Mouse (Mus musculus) embryonic facial prominence, embryonic 15.5 days (tissue): ENCODE measurements around the gene Kif28. TPM values are rescaled to one million over a fixed set of nuclear protein-coding genes. Genes with fewer than 3 reads are reported as not detected.
"Not testable (repeated sequence)": the region's sequence is repeated elsewhere in the genome, so short reads cannot be mapped to it uniquely, and the experiment has no call there.

Source experiments
- ATAC-seq: fragments of 200-750 bp; cut with Nextera tagmentation; 2 replicates; pipeline ENCODE4 v1.8.0; 2017; ENCODE audit warnings: low read depth, moderate TSS enrichment; ENCODE audit not compliant: insufficient number of reproducible peaks, low FRiP score, low TSS enrichment
- H3K27ac ChIP-seq: fragments of 300-500 bp; sonication (generic); replicated peaks from 2 replicates; pipeline ENCODE4 v1.5.1; 2015; ENCODE audit warnings: mild to moderate bottlenecking, inconsistent platforms
- H3K27me3 ChIP-seq: fragments of 300-500 bp; sonication (generic); 2 replicates; pipeline ENCODE4 v1.6.1; 2015; ENCODE audit warnings: inconsistent platforms
- H3K36me3 ChIP-seq: fragments of 300-500 bp; sonication (generic); 2 replicates; pipeline ENCODE4 v1.6.1; 2015; ENCODE audit warnings: mild to moderate bottlenecking, inconsistent platforms
- H3K4me1 ChIP-seq: fragments of 300-500 bp; sonication (generic); 2 replicates; pipeline ENCODE4 v1.6.1; 2015; ENCODE audit warnings: inconsistent platforms
- H3K4me2 ChIP-seq: fragments of 300-500 bp; sonication (generic); replicated peaks from 2 replicates; pipeline ENCODE4 v1.6.1; 2015; ENCODE audit warnings: mild to moderate bottlenecking, inconsistent platforms
- H3K4me3 ChIP-seq: fragments of 300-500 bp; sonication (generic); replicated peaks from 2 replicates; pipeline ENCODE4 v1.5.1; 2015; ENCODE audit warnings: mild to moderate bottlenecking, inconsistent platforms
- H3K9ac ChIP-seq: fragments of 300-500 bp; sonication (generic); 2 replicates; pipeline ENCODE4 v1.6.1; 2015; ENCODE audit warnings: inconsistent platforms
- H3K9me3 ChIP-seq: fragments of 300-500 bp; sonication (generic); replicated peaks from 2 replicates; pipeline ENCODE4 v1.6.1; 2016; ENCODE audit warnings: inconsistent platforms
- WGBS: fragments of 180-500 bp; shearing (Covaris S2); methylation state at CpG from one replicate; pipeline ENCODE4 v1.1.7; 2015; 5-methylcytosine and 5-hydroxymethylcytosine counted together
- polyA plus RNA-seq: library from polyadenylated mRNA; unstranded; fragments of >200 nt; fragmentation: Nextera tagmentation; extraction: Ambion mirVana; gene quantifications from 2 replicates; pipeline ENCODE4 v1.2.1, GENCODE M21; 2015

Gene Kif28
- polyA plus RNA-seq, 1 experiment from 2014 or later: 0.25 TPM

DNA sequence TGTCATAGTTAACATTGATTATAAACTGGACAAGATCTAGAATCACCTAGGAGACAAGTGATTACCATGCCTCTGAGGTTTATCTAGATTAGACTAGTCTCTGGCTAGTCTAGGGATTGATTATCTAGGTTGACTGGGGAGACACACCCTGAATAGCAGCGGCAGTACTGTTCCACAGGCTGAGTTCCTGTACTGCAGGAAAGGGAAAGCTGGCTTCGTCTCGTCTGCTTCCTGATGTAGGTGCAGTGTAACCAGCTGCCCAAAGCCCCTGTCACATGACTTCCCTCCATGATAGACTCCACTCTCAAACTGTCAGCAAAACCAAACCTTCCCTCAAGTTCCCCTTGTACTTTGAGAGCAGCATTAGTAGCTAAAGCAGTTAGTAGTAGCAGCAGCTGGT, 40.9 kb downstream of the Kif28 start:
- 65% methylated on average over 3 of the region's 3 CpGs for WGBS
- no peak for ATAC-seq

DNA sequence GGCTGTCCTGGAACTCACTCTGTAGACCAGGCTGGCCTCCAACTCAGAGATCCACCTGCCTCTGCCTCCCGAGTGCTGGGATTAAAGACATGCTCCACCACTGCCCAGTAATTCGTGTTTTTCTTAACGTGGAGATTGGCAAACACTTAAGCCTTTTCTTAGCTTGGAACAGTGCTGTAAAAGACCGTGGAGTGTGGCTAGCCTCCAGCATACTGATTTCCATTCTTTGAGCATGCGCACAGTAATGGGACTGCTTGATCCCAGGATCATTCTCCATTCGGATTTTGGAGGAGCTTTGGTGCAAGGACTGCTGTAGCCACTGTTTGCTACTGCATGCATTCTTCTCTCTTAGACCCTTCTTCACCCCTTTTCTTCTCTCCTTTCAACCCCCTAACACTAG, 55.6 kb downstream of the Kif28 start:
- Histone ChIP-seq H3K4me1 (no peaks in the 10 kb centered on the region), H3K27me3 (no peaks in the 10 kb centered on the region), H3K9ac (no peak overlapping the region), H3K4me3 (no peak overlapping the region), H3K9me3 (no peaks in the 10 kb centered on the region), H3K27ac (no peak overlapping the region), H3K4me2 (no peak overlapping the region), H3K36me3 (peaks cover 35% of the 10 kb centered on the region)
- 74% methylated on average over 6 of the region's 6 CpGs for WGBS
- ATAC-seq: no peak

More for the DNA sequence above, 40.9 kb downstream of the Kif28 start:
- Histone ChIP-seq H3K27me3 (no peaks in the 10 kb centered on the region), H3K4me2 (no peak overlapping the region), H3K36me3 (no peaks in the 10 kb centered on the region), H3K4me3 (no peak overlapping the region), H3K9me3 (no peaks in the 10 kb centered on the region), H3K4me1 (no peaks in the 10 kb centered on the region), H3K27ac (no peak overlapping the region), H3K9ac (no peak overlapping the region)

DNA sequence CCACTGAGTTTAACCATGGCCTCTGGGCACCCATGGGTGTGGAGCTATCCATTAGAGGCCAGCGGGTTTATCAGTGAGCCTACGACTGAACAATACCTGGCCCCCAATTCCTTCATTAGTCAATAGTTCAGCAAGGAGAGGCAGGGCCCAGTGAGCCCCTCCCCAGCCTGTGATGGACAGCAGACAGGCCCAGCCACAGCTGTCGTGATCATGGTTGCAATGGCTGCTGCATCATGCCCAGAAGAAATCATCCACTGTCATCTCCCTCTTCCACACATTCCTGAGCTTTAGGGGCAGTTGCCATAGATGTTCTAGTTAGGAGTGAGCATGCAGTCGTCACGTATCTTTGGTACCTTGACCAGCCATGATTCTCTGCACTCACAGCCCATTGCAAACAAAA, 56.2 kb downstream of the Kif28 start:
- no peak overlapping the region for H3K4me2 ChIP-seq
- H3K9me3 ChIP-seq: no peaks in the 10 kb centered on the region
- no peak overlapping the region for H3K9ac ChIP-seq
- WGBS: 78% methylated on average over 5 of the region's 5 CpGs
- no peak for ATAC-seq
- H3K4me3 ChIP-seq: no peak overlapping the region
- H3K36me3 ChIP-seq: peaks cover 38% of the 10 kb centered on the region
- no peaks in the 10 kb centered on the region for H3K4me1 ChIP-seq
- no peak overlapping the region for H3K27ac ChIP-seq
- no peaks in the 10 kb centered on the region for H3K27me3 ChIP-seq

DNA sequence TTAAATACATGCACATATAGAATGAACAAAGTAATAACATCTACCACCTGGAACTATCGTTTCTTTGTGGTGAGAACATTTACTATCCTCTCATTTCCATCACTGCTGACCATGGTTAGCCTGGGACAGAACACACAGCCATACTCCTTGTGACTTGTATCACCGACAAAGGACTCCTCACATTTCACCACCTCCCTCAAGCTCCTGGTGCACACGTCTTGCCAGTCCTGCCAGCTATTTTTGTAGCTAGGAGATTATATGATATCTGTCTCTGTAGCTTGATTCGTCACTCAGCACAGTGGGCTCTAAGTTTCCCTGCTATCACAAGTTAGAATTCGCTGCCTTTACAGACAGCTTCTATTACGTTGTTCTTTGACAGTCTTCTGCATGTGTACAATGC, 56.7 kb downstream of the Kif28 start:
- WGBS: 81% methylated on average over 6 of the region's 6 CpGs
- peaks cover 39% of the 10 kb centered on the region for H3K36me3 ChIP-seq
- no peaks in the 10 kb centered on the region for H3K9me3 ChIP-seq
- no peak overlapping the region for H3K4me3 ChIP-seq
- no peaks in the 10 kb centered on the region for H3K4me1 ChIP-seq
- no peak overlapping the region for H3K27ac ChIP-seq
- no peak overlapping the region for H3K4me2 ChIP-seq
- H3K9ac ChIP-seq: no peak overlapping the region
- H3K27me3 ChIP-seq: no peaks in the 10 kb centered on the region
- ATAC-seq: no peak

DNA sequence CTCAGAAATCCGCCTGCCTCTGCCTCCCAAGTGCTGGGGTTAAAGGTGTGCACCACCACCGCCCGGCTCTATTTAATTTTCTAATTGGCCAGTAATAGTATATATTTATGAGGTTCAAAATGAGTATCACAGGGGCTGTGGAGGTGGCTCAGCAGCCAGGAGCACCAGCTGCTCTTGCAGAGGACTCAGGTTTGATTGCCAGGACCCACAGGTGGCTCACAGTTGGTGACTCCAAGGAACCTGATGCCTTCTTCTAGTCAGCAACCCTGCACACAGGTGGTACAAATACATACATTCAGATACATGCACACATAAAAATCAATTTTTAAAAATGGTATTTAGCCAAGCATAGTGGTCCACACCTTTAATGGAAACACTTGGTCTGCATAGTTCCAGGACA, 57.1 kb downstream of the Kif28 start:
- peaks cover 42% of the 10 kb centered on the region for H3K36me3 ChIP-seq
- no peak overlapping the region for H3K4me2 ChIP-seq
- no peak for ATAC-seq
- H3K9ac ChIP-seq: no peak overlapping the region
- no peak overlapping the region for H3K4me3 ChIP-seq
- no peaks in the 10 kb centered on the region for H3K27me3 ChIP-seq
- 91% methylated on average over 3 of the region's 3 CpGs for WGBS
- no peaks in the 10 kb centered on the region for H3K9me3 ChIP-seq
- H3K4me1 ChIP-seq: no peaks in the 10 kb centered on the region
- no peak overlapping the region for H3K27ac ChIP-seq

DNA sequence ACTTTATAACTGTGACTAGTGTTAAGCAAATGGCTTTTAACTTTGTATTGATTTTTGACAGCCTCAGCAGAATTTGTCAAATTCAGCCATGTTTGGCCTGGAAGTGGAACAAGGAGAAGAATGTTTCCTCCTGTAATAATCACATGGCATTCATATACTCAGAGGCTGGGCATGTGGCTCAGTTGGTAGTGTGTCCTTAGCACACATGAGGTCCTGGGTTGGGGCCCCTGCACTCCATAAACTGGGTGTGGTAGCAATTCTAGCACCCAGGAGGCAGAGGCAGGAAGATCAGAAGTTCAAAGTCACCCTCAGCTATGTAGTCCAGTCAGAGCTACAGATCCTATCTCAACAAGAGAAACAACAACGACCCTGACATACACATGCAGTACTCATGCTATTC, 57.8 kb downstream of the Kif28 start:
- no peaks in the 10 kb centered on the region for H3K4me1 ChIP-seq
- H3K4me3 ChIP-seq: no peak overlapping the region
- H3K27ac ChIP-seq: no peak overlapping the region
- 76% methylated on average over 1 of the region's 1 CpGs for WGBS
- peaks cover 46% of the 10 kb centered on the region for H3K36me3 ChIP-seq
- ATAC-seq: no peak
- no peaks in the 10 kb centered on the region for H3K27me3 ChIP-seq
- H3K9me3 ChIP-seq: no peaks in the 10 kb centered on the region
- no peak overlapping the region for H3K9ac ChIP-seq
- H3K4me2 ChIP-seq: no peak overlapping the region

DNA sequence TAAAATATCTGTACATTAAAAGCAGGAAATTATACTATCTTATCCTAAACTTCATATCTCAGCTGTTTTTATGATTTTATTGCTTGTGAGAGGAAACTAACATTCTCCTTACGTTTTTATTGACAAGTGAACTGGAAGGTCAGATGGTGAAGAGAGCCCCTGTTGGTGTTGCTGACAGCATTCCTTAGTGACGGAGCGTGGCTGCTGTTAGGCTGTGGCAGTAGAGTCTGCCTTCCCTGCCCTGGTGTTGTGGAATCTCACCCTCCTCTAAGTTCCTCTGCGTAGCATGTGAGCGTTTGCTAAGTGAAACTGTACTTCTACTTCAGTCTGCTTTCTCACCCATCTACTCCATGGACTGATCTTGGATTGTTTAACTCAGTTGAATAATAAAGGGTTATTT, 58.3 kb downstream of the Kif28 start:
- no peak for ATAC-seq
- whole genome bisulfite sequencing: 87% methylated on average over 5 of the region's 5 CpGs
- peaks cover 51% of the 10 kb centered on the region for H3K36me3 ChIP-seq

DNA sequence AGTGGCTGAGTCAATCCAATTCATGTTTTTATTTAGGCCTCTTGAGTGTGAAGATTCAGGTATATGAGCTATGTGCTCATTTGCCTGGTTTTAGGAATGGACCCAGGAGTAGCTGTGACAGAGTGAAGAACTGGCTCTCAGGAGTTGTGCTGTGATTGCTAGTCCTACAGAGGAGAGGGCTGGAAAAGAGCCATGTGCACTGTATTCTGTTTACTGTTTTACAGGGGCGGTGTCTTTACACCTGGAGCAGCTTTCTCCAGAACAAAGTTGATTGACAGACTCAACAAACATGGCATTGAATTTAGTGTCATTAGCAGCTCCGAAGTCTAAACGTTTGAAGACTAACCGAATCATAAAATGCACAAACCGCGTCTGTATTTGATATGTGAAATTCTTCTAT, 58.7 kb downstream of the Kif28 start:
- Histone ChIP-seq H3K4me2 (no peak overlapping the region), H3K27me3 (no peaks in the 10 kb centered on the region), H3K27ac (no peak overlapping the region), H3K9me3 (no peaks in the 10 kb centered on the region), H3K36me3 (peaks cover 54% of the 10 kb centered on the region), H3K4me1 (no peaks in the 10 kb centered on the region), H3K9ac (no peak overlapping the region), H3K4me3 (no peak overlapping the region)
- no peak for ATAC-seq
- 84% methylated on average over 6 of the region's 6 CpGs for WGBS

More for the DNA sequence above, 58.3 kb downstream of the Kif28 start:
- Histone ChIP-seq H3K4me2 (no peak overlapping the region), H3K27ac (no peak overlapping the region), H3K4me3 (no peak overlapping the region), H3K27me3 (no peaks in the 10 kb centered on the region), H3K9me3 (no peaks in the 10 kb centered on the region), H3K9ac (no peak overlapping the region), H3K4me1 (no peaks in the 10 kb centered on the region)

DNA sequence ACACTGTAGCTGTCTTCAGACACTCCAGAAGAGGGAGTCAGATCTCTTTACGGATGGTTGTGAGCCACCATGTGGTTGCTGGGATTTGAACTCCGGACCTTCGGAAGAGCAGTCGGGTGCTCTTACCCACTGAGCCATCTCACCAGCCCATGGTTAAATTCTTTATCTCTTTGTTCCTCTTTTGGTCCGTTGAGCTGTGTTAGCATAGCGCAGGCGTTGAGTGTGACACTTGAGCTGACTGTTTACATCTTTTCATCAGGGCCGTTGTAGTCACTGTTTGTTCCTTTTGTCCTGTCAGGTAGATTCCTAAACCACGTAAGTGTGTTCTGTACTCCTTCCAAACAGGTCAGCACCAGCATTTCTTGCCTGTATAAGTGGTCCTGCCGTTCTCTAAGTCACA, 62.3 kb downstream of the Kif28 start:
- H3K27ac ChIP-seq, H3K4me3 ChIP-seq: not testable (repeated sequence)

DNA sequence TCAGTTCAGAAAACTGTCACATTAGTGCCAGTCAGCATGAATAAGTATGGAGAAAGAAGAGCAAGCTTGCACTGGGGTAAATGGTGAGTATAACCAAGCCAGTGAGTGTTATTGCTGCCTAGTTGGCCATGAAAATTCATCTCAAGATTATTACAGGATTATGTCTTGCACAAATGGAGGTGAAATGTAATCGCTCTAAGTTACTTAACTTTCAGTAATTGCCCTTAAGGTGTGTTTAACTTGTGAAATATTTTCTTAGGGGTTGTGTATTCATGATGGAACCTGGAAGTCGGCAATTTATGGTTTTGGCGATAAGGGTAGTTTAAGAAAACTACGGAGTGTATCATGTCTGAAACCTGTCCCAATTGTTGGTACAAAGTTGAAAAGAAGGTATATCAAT, 65.7 kb downstream of the Kif28 start:
- WGBS: 86% methylated on average over 4 of the region's 4 CpGs

More for the DNA sequence above, 62.3 kb downstream of the Kif28 start:
- H3K4me2 ChIP-seq, ATAC-seq, H3K27me3 ChIP-seq, H3K4me1 ChIP-seq, H3K9me3 ChIP-seq, H3K9ac ChIP-seq: not testable (repeated sequence)
- H3K36me3 ChIP-seq: peaks cover 59% of the 10 kb centered on the region
- 87% methylated on average over 9 of the region's 10 CpGs for WGBS

DNA sequence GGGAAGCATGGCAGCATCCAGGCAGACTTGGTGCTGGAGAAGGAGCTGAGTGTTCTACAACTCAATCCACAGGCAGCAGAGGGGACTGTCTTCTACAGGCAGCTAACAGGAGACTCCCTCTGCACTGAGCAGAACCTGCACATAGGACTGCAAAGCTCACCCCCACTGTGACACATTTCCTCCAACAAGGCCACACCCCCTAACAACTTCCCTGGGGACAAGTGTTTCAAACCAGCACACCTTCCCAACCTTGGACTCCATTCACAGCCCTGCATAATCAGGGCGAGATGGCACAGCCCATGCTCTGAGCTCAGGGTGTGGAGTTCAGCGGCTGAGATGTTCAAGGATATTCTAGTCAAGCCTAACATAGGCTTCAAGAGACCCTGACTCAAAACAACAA, 68.0 kb downstream of the Kif28 start:
- Histone ChIP-seq H3K27ac (no peak overlapping the region), H3K4me2 (no peak overlapping the region), H3K9ac (no peak overlapping the region), H3K4me1 (no peaks in the 10 kb centered on the region), H3K36me3 (peaks cover 40% of the 10 kb centered on the region; the same call in 1 of the 2 replicates), H3K4me3 (no peak overlapping the region), H3K27me3 (no peaks in the 10 kb centered on the region), H3K9me3 (no peaks in the 10 kb centered on the region)
- 91% methylated on average over 2 of the region's 2 CpGs for WGBS
- ATAC-seq: no peak

More for the DNA sequence above, 65.7 kb downstream of the Kif28 start:
- no peaks in the 10 kb centered on the region for H3K9me3 ChIP-seq
- H3K27me3 ChIP-seq: no peaks in the 10 kb centered on the region
- H3K36me3 ChIP-seq: peaks cover 48% of the 10 kb centered on the region; the same call in 1 of the 2 replicates
- no peak overlapping the region for H3K27ac ChIP-seq
- H3K9ac ChIP-seq: no peak overlapping the region
- no peak overlapping the region for H3K4me2 ChIP-seq
- H3K4me3 ChIP-seq: no peak overlapping the region
- H3K4me1 ChIP-seq: no peaks in the 10 kb centered on the region
- no peak for ATAC-seq

DNA sequence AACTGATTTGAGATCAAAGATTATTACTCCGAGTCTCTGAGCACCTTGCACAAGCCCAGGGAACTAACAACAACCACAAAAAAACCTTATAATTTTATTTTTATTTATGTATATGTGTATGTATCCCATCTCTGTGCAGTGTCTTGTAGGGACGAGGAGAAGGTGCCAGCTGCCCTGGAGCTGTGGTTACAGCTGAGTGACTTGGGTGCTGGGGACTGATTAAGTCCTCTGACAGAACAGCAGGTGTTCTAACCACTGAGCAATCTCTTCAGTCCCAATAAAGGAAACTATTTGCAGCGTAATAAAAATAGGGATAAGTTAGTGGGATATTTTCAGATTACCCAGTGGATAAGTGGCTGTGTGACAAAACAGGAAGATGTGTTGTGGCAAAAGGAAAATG, 70.7 kb downstream of the Kif28 start:
- Histone ChIP-seq H3K9me3 (no peaks in the 10 kb centered on the region), H3K4me1 (peaks cover 8% of the 10 kb centered on the region), H3K36me3 (peaks cover 26% of the 10 kb centered on the region; the same call in 1 of the 2 replicates), H3K27ac (no peak overlapping the region), H3K4me3 (no peak overlapping the region), H3K4me2 (no peak overlapping the region), H3K27me3 (no peaks in the 10 kb centered on the region), H3K9ac (no peak overlapping the region)
- WGBS: 87% methylated on average over 3 of the region's 3 CpGs
- no peak for ATAC-seq
